Mouse (Mus musculus): Measurements from ENCODE around the gene Nsl1. TPM values are rescaled to one million over a fixed set of nuclear protein-coding genes. Genes with fewer than 3 reads are reported as not detected.

Nsl1 gene
- polyA plus RNA-seq, 1 experiment from 2014 or later, result 8.2 TPM

DNA sequence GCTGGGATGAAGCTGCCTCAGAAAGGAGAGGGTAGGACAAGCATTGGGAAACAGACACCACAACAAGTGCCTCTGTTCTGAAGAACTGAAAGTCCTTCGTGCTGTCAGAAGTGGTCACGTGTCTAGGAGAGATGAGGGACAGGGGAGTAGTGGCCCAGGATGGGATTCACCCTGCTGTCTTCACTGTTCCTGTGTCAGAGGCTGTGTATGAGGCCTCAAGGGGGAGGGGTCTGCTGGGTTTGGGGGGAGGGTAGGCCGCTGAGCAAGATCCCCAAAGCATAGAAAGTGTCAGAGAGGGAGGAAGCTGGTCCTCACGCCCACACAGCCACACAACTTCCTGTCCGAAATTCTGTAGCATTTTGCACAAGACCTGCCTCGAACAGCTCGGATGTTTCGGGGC lies 48.3 kb downstream of the Nsl1 start:
- H3K27me3 ChIP-seq (replicated peaks; ENCODE audit: control insufficient read depth, insufficient read depth, low read length), result no peaks in the 10 kb centered on the region
- no peak overlapping the region for H3K4me2 ChIP-seq (ENCODE audit: low read length)
- no peaks in the 10 kb centered on the region for H3K4me1 ChIP-seq (replicated peaks; ENCODE audit: control insufficient read depth, insufficient read depth, low read length)
- no peaks in the 10 kb centered on the region for H3K9me3 ChIP-seq (ENCODE audit: control insufficient read depth, low read length)
- no peak for ATAC-seq
- H3K36me3 ChIP-seq (ENCODE audit: control insufficient read depth, insufficient read depth), result no peaks in the 10 kb centered on the region
- no peak overlapping the region for H3K4me3 ChIP-seq (replicated peaks; ENCODE audit: low read length)
- no peak overlapping the region for H3K27ac ChIP-seq (ENCODE audit: low read length)
- 68% methylated on average over 8 of the region's 8 CpGs for WGBS
- no peak overlapping the region for H3K9ac ChIP-seq (replicated peaks; ENCODE audit: low read depth, low read length)

DNA sequence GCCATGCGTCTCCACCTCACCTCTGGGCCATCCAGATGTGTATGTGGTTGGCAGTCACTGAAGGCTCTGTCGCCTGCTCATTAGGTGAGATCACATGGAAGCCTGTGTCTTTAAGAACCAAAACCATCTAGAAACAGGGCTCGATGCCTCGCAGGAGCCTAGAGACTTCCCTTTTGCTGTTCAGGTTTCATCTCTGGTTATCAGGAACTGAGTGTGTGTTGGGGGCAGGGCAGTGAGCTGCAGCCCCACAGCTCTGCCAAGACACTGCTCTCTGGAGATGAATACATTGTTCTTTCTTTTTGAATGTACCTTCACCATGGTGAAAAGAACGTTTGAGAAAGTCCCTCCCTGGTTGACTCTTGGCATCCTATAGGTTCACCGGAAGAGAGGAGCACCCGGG lies 52.1 kb downstream of the Nsl1 start:
- Histone ChIP-seq H3K27me3 (replicated peaks; ENCODE audit: control insufficient read depth, insufficient read depth, low read length) (no peaks in the 10 kb centered on the region), H3K9me3 (ENCODE audit: control insufficient read depth, low read length) (no peaks in the 10 kb centered on the region), H3K4me1 (replicated peaks; ENCODE audit: control insufficient read depth, insufficient read depth, low read length) (no peaks in the 10 kb centered on the region), H3K4me2 (ENCODE audit: low read length) (no peak overlapping the region), H3K36me3 (ENCODE audit: control insufficient read depth, insufficient read depth) (no peaks in the 10 kb centered on the region), H3K9ac (replicated peaks; ENCODE audit: low read depth, low read length) (no peak overlapping the region), H3K27ac (ENCODE audit: low read length) (no peak overlapping the region), H3K4me3 (replicated peaks; ENCODE audit: low read length) (no peak overlapping the region)
- 77% methylated on average over 7 of the region's 7 CpGs for WGBS
- ATAC-seq, result no peak

GRCm38 (mm10) chr1:191115514-191116238 lies 52.9 kb downstream of the Nsl1 start:
- Histone ChIP-seq H3K4me3 (replicated peaks; ENCODE audit: low read length) (no peak overlapping the region), H3K27me3 (replicated peaks; ENCODE audit: control insufficient read depth, insufficient read depth, low read length) (no peaks in the 10 kb centered on the region), H3K27ac (ENCODE audit: low read length) (no peak overlapping the region), H3K36me3 (ENCODE audit: control insufficient read depth, insufficient read depth) (no peaks in the 10 kb centered on the region), H3K4me1 (replicated peaks; ENCODE audit: control insufficient read depth, insufficient read depth, low read length) (no peaks in the 10 kb centered on the region), H3K9ac (replicated peaks; ENCODE audit: low read depth, low read length) (no peak overlapping the region), H3K4me2 (ENCODE audit: low read length) (no peak overlapping the region), H3K9me3 (ENCODE audit: control insufficient read depth, low read length) (no peaks in the 10 kb centered on the region)
- ATAC-seq, result no peak
- WGBS, result 83% methylated on average over 11 of the region's 11 CpGs

DNA sequence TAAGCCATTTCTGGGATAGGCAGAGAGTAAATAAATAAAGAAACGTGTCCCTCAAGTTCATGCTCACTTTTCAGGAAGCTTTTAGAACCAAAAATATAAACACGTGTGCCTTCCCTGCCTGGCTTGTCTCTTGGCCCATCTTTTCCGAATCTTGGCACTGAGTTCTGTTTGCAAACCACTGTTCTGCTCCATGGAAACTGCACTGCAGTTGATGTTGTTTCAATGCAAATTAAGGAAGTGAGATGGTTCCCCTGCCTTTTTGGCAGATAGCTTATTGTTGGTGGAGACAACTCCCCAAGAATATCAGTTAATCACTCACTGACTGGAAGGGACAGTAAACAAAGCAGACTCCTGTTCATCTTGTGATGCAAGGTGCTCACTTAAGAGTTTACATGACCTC lies 59.9 kb downstream of the Nsl1 start:
- H3K9me3 ChIP-seq (ENCODE audit: control insufficient read depth, low read length), result no peaks in the 10 kb centered on the region
- 0 out of 2 replicates have a peak, but pooled peaks cover 4% of the 10 kb centered on the region for H3K4me1 ChIP-seq (replicated peaks; ENCODE audit: control insufficient read depth, insufficient read depth, low read length)
- no peaks in the 10 kb centered on the region for H3K36me3 ChIP-seq (ENCODE audit: control insufficient read depth, insufficient read depth)
- no peak overlapping the region for H3K27ac ChIP-seq (ENCODE audit: low read length)
- WGBS, result 68% methylated on average over 3 of the region's 3 CpGs
- H3K4me3 ChIP-seq (replicated peaks; ENCODE audit: low read length), result no peak overlapping the region
- H3K4me2 ChIP-seq (ENCODE audit: low read length), result no peak overlapping the region
- no peaks in the 10 kb centered on the region for H3K27me3 ChIP-seq (replicated peaks; ENCODE audit: control insufficient read depth, insufficient read depth, low read length)
- ATAC-seq, result no peak
- no peak overlapping the region for H3K9ac ChIP-seq (replicated peaks; ENCODE audit: low read depth, low read length)

DNA sequence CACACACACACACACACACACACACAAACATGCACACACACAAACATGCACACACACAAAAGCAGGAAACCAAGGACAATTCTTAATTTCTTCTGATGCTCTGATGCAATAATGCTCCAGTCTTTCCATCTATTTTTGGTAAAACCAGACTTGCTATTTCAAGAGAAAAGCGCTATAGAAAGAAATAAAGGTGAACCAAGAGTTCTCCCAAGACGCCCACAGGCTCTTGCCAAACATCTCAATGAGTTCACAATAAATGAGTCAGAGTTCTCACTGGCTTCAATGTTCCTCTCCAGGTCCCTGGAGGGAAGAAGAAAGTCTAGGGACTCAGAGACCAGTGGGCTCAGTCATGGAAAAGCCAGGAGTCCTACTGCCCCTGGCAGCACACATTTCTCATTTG lies 60.9 kb downstream of the Nsl1 start:
- Histone ChIP-seq H3K4me2 (ENCODE audit: low read length) (no peak overlapping the region), H3K36me3 (ENCODE audit: control insufficient read depth, insufficient read depth) (no peaks in the 10 kb centered on the region), H3K9me3 (ENCODE audit: control insufficient read depth, low read length) (no peaks in the 10 kb centered on the region), H3K27me3 (replicated peaks; ENCODE audit: control insufficient read depth, insufficient read depth, low read length) (no peaks in the 10 kb centered on the region), H3K4me1 (replicated peaks; ENCODE audit: control insufficient read depth, insufficient read depth, low read length) (0 out of 2 replicates have a peak, but pooled peaks cover 4% of the 10 kb centered on the region), H3K27ac (ENCODE audit: low read length) (no peak overlapping the region), H3K4me3 (replicated peaks; ENCODE audit: low read length) (no peak overlapping the region), H3K9ac (replicated peaks; ENCODE audit: low read depth, low read length) (no peak overlapping the region)
- 87% methylated on average over 2 of the region's 2 CpGs for WGBS
- no peak for ATAC-seq

GRCm38 (mm10) chr1:191124288-191124687 lies 61.5 kb downstream of the Nsl1 start:
- WGBS, result 62% methylated on average over 4 of the region's 4 CpGs
- Histone ChIP-seq H3K4me1 (replicated peaks; ENCODE audit: control insufficient read depth, insufficient read depth, low read length) (0 out of 2 replicates have a peak, but pooled peaks cover 4% of the 10 kb centered on the region), H3K9ac (replicated peaks; ENCODE audit: low read depth, low read length) (no peak overlapping the region), H3K4me3 (replicated peaks; ENCODE audit: low read length) (no peak overlapping the region), H3K27me3 (replicated peaks; ENCODE audit: control insufficient read depth, insufficient read depth, low read length) (no peaks in the 10 kb centered on the region), H3K9me3 (ENCODE audit: control insufficient read depth, low read length) (no peaks in the 10 kb centered on the region), H3K36me3 (ENCODE audit: control insufficient read depth, insufficient read depth) (no peaks in the 10 kb centered on the region), H3K27ac (ENCODE audit: low read length) (no peak overlapping the region), H3K4me2 (ENCODE audit: low read length) (no peak overlapping the region)
- no peak for ATAC-seq

DNA sequence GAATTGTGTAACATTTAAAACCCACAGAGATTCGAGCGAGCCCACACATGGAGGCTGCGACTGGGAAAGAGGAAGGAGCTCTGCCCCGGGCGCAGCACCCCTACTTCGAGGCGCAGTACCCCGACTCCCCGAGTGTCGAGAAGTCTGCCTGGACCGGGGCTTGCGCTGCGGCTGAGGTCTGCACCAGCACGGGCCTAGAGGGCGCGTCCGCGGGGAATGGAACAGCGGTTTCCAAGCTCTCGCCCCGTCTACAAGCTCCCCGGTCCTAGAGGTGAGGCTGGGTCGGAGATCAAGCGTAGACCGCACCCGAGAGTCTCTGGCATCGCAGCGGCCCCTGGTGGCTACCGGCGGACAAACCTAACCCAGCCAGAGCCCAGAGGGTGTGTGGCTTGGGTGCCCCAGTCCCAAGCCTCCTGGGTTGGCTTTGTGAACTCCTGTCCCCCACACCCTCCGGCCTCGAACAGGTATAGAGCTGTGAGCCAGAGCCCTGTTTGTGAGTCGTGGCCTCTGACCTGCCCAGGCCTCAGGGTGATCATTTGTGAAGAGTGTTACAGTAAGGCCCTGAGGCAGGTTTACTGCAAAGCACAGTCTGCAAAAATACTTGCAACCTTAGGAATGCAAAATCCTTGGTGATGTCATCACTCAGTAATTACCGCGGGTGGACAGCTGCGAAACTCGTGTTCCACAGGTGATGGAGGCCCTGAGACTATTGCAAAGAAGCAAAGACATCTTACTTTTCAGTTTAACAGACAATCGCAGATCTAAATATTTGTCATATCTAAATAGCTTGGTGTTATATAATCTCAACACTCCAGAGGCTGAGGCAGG lies 63.2 kb downstream of the Nsl1 start:
- 18% methylated on average over 38 of the region's 38 CpGs for WGBS
- Histone ChIP-seq H3K27ac (ENCODE audit: low read length) (no peak overlapping the region), H3K4me3 (replicated peaks; ENCODE audit: low read length) (peak overlapping the region; percentile 28), H3K36me3 (ENCODE audit: control insufficient read depth, insufficient read depth) (no peaks in the 10 kb centered on the region), H3K4me2 (ENCODE audit: low read length) (peak overlapping the region; percentile 44), H3K9me3 (ENCODE audit: control insufficient read depth, low read length) (0 out of 2 replicates have a peak, but pooled peaks cover 3% of the 10 kb centered on the region), H3K4me1 (replicated peaks; ENCODE audit: control insufficient read depth, insufficient read depth, low read length) (0 out of 2 replicates have a peak, but pooled peaks cover 4% of the 10 kb centered on the region), H3K9ac (replicated peaks; ENCODE audit: low read depth, low read length) (0 out of 2 replicates have a peak overlapping the region, but pooled peaks have one; percentile 35), H3K27me3 (replicated peaks; ENCODE audit: control insufficient read depth, insufficient read depth, low read length) (no peaks in the 10 kb centered on the region)
- peak; percentile 65 for ATAC-seq

- no peaks in the 10 kb centered on the region for H3K4me1 ChIP-seq (replicated peaks; ENCODE audit: control insufficient read depth, insufficient read depth, low read length)
- no peaks in the 10 kb centered on the region for H3K36me3 ChIP-seq (ENCODE audit: control insufficient read depth, insufficient read depth)
- 86% methylated on average over 2 of the region's 2 CpGs for WGBS
- H3K27ac ChIP-seq (ENCODE audit: low read length), result no peak overlapping the region
- no peak overlapping the region for H3K4me2 ChIP-seq (ENCODE audit: low read length)
- no peak for ATAC-seq
- no peak overlapping the region for H3K9ac ChIP-seq (replicated peaks; ENCODE audit: low read depth, low read length)
- H3K27me3 ChIP-seq (replicated peaks; ENCODE audit: control insufficient read depth, insufficient read depth, low read length), result no peaks in the 10 kb centered on the region
- 0 out of 2 replicates have a peak, but pooled peaks cover 3% of the 10 kb centered on the region for H3K9me3 ChIP-seq (ENCODE audit: control insufficient read depth, low read length)
- H3K4me3 ChIP-seq (replicated peaks; ENCODE audit: low read length), result no peak overlapping the region
These were observed 68.9 kb downstream of the Nsl1 start for GRCm38 (mm10) chr1:191131692-191132091.

- H3K36me3 ChIP-seq (ENCODE audit: control insufficient read depth, insufficient read depth), result no peaks in the 10 kb centered on the region
- H3K4me1 ChIP-seq (replicated peaks; ENCODE audit: control insufficient read depth, insufficient read depth, low read length), result no peaks in the 10 kb centered on the region
- H3K9ac ChIP-seq (replicated peaks; ENCODE audit: low read depth, low read length), result no peak overlapping the region
- no peak overlapping the region for H3K4me3 ChIP-seq (replicated peaks; ENCODE audit: low read length)
- H3K27me3 ChIP-seq (replicated peaks; ENCODE audit: control insufficient read depth, insufficient read depth, low read length), result no peaks in the 10 kb centered on the region
- no peak for ATAC-seq
- WGBS, result 72% methylated on average over 5 of the region's 5 CpGs
- no peak overlapping the region for H3K4me2 ChIP-seq (ENCODE audit: low read length)
- H3K27ac ChIP-seq (ENCODE audit: low read length), result no peak overlapping the region
- 0 out of 2 replicates have a peak, but pooled peaks cover 3% of the 10 kb centered on the region for H3K9me3 ChIP-seq (ENCODE audit: control insufficient read depth, low read length)
These were observed 69.4 kb downstream of the Nsl1 start for GRCm38 (mm10) chr1:191132240-191132639.
